Mouse (Mus musculus) hindbrain, embryonic 11.5 days (tissue): ENCODE data around the gene Pou3f1. TPM values are rescaled to one million over a fixed set of nuclear protein-coding genes. Genes with fewer than 3 reads are reported as not detected.

Source experiments
- ATAC-seq: fragments of 200-750 bp; cut with Nextera tagmentation; 2 replicates; pipeline ENCODE4 v1.8.0; 2017; ENCODE audit warnings: mild to moderate bottlenecking, moderate TSS enrichment, moderate library complexity; ENCODE audit not compliant: low FRiP score
- DNase-seq: peaks from one replicate; pipeline ENCODE4 v3.0.0-alpha.2; 2015; ENCODE audit warnings: low spot score
- H3K27ac ChIP-seq: fragments of 300-500 bp; sonication (generic); 2 replicates; pipeline ENCODE4 v1.5.1; 2014; ENCODE audit warnings: mild to moderate bottlenecking, low read depth, low read length
- H3K27me3 ChIP-seq: fragments of 300-500 bp; sonication (generic); 2 replicates; pipeline ENCODE4 v1.6.1; 2014; ENCODE audit warnings: mild to moderate bottlenecking, low read length, moderate library complexity, mixed read lengths; ENCODE audit not compliant: control insufficient read depth, insufficient read depth
- H3K36me3 ChIP-seq: fragments of 300-500 bp; sonication (generic); 2 replicates; pipeline ENCODE4 v1.6.1; 2014; ENCODE audit warnings: mild to moderate bottlenecking, low read length, moderate library complexity, mixed read lengths; ENCODE audit not compliant: control insufficient read depth, insufficient read depth
- H3K4me1 ChIP-seq: fragments of 300-500 bp; sonication (generic); replicated peaks from 2 replicates; pipeline ENCODE4 v1.6.1; 2014; ENCODE audit warnings: low read length, mixed read lengths; ENCODE audit not compliant: control insufficient read depth, insufficient read depth
- H3K4me2 ChIP-seq: fragments of 300-500 bp; sonication (generic); replicated peaks from 2 replicates; pipeline ENCODE4 v1.6.1; 2014; ENCODE audit warnings: mild to moderate bottlenecking, low read depth, low read length
- H3K4me3 ChIP-seq: fragments of 300-500 bp; sonication (generic); 2 replicates; pipeline ENCODE4 v1.5.1; 2014; ENCODE audit warnings: low read depth, low read length
- H3K9ac ChIP-seq: fragments of 300-500 bp; sonication (generic); 2 replicates; pipeline ENCODE4 v1.6.1; 2014; ENCODE audit warnings: low read depth, low read length
- H3K9me3 ChIP-seq: fragments of 300-500 bp; sonication (generic); 2 replicates; pipeline ENCODE4 v1.6.1; 2016; ENCODE audit warnings: low read length; ENCODE audit not compliant: control insufficient read depth
- WGBS: fragments of 180-500 bp; shearing (Covaris S2); extraction: QIAGEN DNeasy Blood & Tissue Kit; methylation state at CpG from one replicate; pipeline ENCODE4 v1.1.7; 2014; 5-methylcytosine and 5-hydroxymethylcytosine counted together
- polyA plus RNA-seq: library from polyadenylated mRNA; unstranded; fragments of >200 nt; fragmentation: Nextera tagmentation; extraction: Ambion mirVana; gene quantifications from 2 replicates; pipeline ENCODE4 v1.2.1, GENCODE M21; 2014

Pou3f1 gene
- polyA plus RNA-seq, 1 experiment from 2014 or later = 17.4 TPM

DNA sequence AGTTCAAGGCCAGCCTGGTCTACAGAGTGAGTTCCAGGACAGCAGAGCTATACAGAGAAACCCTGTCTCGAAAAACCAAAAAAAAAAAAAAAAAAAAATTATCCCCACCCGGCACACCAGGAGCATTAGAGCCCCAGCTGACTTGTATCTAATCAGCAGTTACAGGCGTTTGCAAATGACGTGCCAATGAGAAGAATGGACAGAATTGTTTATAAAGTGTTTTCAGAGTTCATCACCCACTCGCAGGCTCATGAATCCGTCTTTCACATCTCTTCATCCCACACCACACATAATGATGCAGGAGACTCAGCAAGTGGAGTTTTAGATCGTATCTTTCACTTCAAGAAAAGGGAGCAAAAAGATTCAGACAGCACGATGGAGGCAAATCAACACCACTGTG lies 28.8 kb downstream of the Pou3f1 start:
- no peak for ATAC-seq
- WGBS = 95% methylated on average over 8 of the region's 8 CpGs
- H3K36me3 ChIP-seq = peaks cover 8% of the 10 kb centered on the region; the same call in 1 of the 2 replicates

GRCm38 (mm10) chr4:124685897-124686402 lies 29.3 kb downstream of the Pou3f1 start:
- Histone ChIP-seq H3K27me3 (no peaks in the 10 kb centered on the region), H3K4me1 (no peaks in the 10 kb centered on the region), H3K4me2 (no peak overlapping the region), H3K36me3 (peaks cover 8% of the 10 kb centered on the region; the same call in 1 of the 2 replicates), H3K27ac (no peak overlapping the region), H3K9me3 (no peaks in the 10 kb centered on the region), H3K9ac (no peak overlapping the region), H3K4me3 (no peak overlapping the region)
- DNase-seq (no peak), ATAC-seq (no peak)
- 91% methylated on average over 8 of the region's 8 CpGs for WGBS

More for the DNA sequence above, 28.8 kb downstream of the Pou3f1 start:
- no peaks in the 10 kb centered on the region for H3K9me3 ChIP-seq
- no peak for DNase-seq
- no peak overlapping the region for H3K27ac ChIP-seq
- no peaks in the 10 kb centered on the region for H3K27me3 ChIP-seq
- no peak overlapping the region for H3K4me2 ChIP-seq
- H3K4me1 ChIP-seq = no peaks in the 10 kb centered on the region
- no peak overlapping the region for H3K4me3 ChIP-seq
- no peak overlapping the region for H3K9ac ChIP-seq

DNA sequence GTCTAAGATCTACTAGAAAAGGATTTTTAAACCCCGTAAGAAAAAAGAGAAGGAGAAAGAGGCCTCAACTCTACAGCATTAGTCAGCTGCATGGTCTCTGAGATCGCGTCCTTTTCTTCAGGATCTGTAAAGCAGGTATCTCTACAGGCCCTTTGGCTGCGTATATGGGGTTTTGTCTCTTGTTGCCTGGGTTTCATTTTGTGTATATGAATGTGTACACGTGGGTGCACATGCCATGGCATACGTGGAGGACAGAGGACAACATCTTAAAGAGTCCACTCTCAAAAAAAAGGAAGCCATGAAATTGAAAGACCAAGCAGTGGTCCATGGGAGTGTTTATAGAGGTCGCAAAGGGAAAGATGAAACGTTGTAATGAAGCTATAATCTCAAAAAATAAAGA lies 34.8 kb downstream of the Pou3f1 start:
- Histone ChIP-seq H3K9me3 (no peaks in the 10 kb centered on the region), H3K27me3 (peaks cover 2% of the 10 kb centered on the region; the same call in 1 of the 2 replicates), H3K36me3 (no peaks in the 10 kb centered on the region), H3K4me1 (no peaks in the 10 kb centered on the region), H3K4me2 (no peak overlapping the region), H3K4me3 (no peak overlapping the region), H3K9ac (no peak overlapping the region), H3K27ac (no peak overlapping the region)
- ATAC-seq (no peak), DNase-seq (no peak)
- WGBS = 89% methylated on average over 8 of the region's 8 CpGs

- no peak for ATAC-seq
- peak overlapping the region; percentile 48 for H3K4me2 ChIP-seq
Observed at GRCm38 (mm10) chr4:124692416-124692861, 35.8 kb downstream of the Pou3f1 start.

GRCm38 (mm10) chr4:124693135-124693894 lies 36.7 kb downstream of the Pou3f1 start, which contains the start of gene Utp11:
Utp11 (minus strand) TSS chr4:124693600.
- Histone ChIP-seq H3K36me3 (no peaks in the 10 kb centered on the region), H3K4me3 (peak within 1 kb of the TSS; percentile 69), H3K9ac (peak within 1 kb of the TSS; percentile 62), H3K27ac (no peak within 1 kb of the TSS), H3K4me1 (no peaks in the 10 kb centered on the region), H3K27me3 (peaks cover 2% of the 10 kb centered on the region; the same call in 1 of the 2 replicates), H3K4me2 (peak within 1 kb of the TSS; percentile 48), H3K9me3 (no peaks in the 10 kb centered on the region)
- WGBS = under 1% methylated on average over 43 of the region's 43 CpGs
- peak; percentile 97 for ATAC-seq
- peak; percentile 90 for DNase-seq

More at GRCm38 (mm10) chr4:124692416-124692861, 35.8 kb downstream of the Pou3f1 start:
- Histone ChIP-seq H3K27ac (no peak overlapping the region), H3K27me3 (peaks cover 2% of the 10 kb centered on the region; the same call in 1 of the 2 replicates), H3K4me1 (no peaks in the 10 kb centered on the region), H3K9me3 (no peaks in the 10 kb centered on the region), H3K36me3 (no peaks in the 10 kb centered on the region), H3K4me3 (peak overlapping the region; percentile 69), H3K9ac (peak overlapping the region; percentile 62)
- DNase-seq = no peak
- WGBS = 74% methylated on average over 3 of the region's 3 CpGs

GRCm38 (mm10) chr4:124694572-124694971 lies 38.0 kb downstream of the Pou3f1 start:
- Histone ChIP-seq H3K27me3 (peaks cover 4% of the 10 kb centered on the region), H3K9ac (no peak overlapping the region), H3K4me3 (no peak overlapping the region), H3K27ac (no peak overlapping the region), H3K9me3 (no peaks in the 10 kb centered on the region), H3K4me1 (no peaks in the 10 kb centered on the region), H3K36me3 (no peaks in the 10 kb centered on the region), H3K4me2 (no peak overlapping the region)
- 86% methylated on average over 2 of the region's 2 CpGs for WGBS
- ATAC-seq (no peak), DNase-seq (no peak)

DNA sequence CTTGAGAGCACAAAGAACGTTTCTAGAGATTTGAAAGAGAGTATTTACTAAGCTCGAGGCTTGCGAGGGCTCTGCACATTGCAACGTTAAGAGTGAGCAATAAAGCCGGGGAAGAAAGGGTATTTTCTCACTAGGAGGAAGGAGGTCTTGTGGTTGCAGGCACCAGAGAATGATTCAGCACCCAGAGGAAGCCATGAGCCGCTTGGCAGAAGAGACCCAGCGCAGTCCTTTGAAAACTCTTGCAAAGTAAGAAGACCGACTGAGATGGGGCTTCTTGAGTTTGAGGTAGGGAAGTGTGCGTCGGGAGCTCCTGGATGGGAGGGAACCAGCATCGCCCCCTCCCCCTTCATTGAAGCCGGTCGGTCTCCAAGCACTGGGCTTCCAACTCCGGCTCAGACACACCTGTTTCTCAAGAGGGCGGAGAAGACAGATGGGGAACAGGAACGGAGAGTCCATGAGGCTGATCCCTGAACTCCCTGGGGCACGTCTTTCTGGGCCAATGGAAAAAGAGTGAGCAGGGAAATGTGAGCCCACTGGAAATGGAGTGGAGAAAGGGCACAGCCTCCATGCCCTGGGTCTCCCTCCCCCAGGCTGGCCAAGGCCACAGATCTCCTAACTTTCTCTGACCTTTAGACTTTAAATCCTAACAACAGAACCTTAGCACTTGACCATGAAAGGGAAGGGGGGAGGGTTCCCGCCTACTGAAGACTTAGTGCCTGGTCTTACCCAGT lies 39.3 kb downstream of the Pou3f1 start:
- no peaks in the 10 kb centered on the region for H3K36me3 ChIP-seq
- 11% methylated on average over 18 of the region's 18 CpGs for WGBS
- H3K4me1 ChIP-seq = no peaks in the 10 kb centered on the region
- ATAC-seq = no peak
- no peak overlapping the region for H3K4me3 ChIP-seq
- no peak overlapping the region for H3K9ac ChIP-seq
- peaks cover 4% of the 10 kb centered on the region for H3K27me3 ChIP-seq
- H3K27ac ChIP-seq = no peak overlapping the region
- H3K9me3 ChIP-seq = no peaks in the 10 kb centered on the region
- DNase-seq = no peak
- H3K4me2 ChIP-seq = no peak overlapping the region

DNA sequence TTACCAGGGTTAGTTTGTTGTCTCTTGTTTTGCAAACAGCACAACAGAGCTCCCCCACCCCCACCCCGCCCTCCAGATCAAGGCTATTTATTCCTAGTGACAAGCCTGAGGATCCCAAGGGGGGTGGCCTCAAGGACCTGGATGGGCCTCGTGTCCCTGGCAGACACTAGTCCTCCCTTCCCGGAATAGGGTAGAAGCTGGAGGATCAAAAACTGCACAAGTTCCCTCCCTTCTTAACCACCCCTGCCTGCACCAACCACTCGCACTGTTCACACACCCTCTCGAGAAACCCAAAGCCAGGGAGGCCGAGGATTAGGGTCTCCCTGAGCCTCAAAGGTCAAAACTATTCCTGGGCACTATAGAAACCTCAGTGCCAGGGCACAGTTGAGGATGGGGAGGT lies 43.2 kb downstream of the Pou3f1 start:
- peak overlapping the region; percentile 97 for H3K4me2 ChIP-seq
- no peak overlapping the region for H3K4me3 ChIP-seq
- ATAC-seq (no peak), DNase-seq (no peak)
- H3K9ac ChIP-seq = no peak overlapping the region
- H3K36me3 ChIP-seq = no peaks in the 10 kb centered on the region
- WGBS = 2% methylated on average over 6 of the region's 6 CpGs
- 0 out of 2 replicates have a peak, but pooled peaks cover 4% of the 10 kb centered on the region for H3K4me1 ChIP-seq
- no peaks in the 10 kb centered on the region for H3K9me3 ChIP-seq
- peaks cover 10% of the 10 kb centered on the region for H3K27me3 ChIP-seq
- no peak overlapping the region for H3K27ac ChIP-seq
